Mouse (Mus musculus) heart, adult 2 months (tissue): ENCODE measurements around the gene Tmem94. TPM values are rescaled to one million over a fixed set of nuclear protein-coding genes. Genes with fewer than 3 reads are reported as not detected.
"Not testable (repeated sequence)": the region's sequence is repeated elsewhere in the genome, so short reads cannot be mapped to it uniquely, and the experiment has no call there.

Experiments used
- DNase-seq, 2 experiments: peaks; one replicate each; pipeline ENCODE4 v3.0.0; 2021
- H3K27ac ChIP-seq: fragments of 200-600 bp; 2 replicates; pipeline ENCODE4 v1.8.1; 2022
- H3K27me3 ChIP-seq: fragments of 200-500 bp; 2 replicates; pipeline ENCODE4 v1.6.1; 2012; ENCODE audit warnings: mild to moderate bottlenecking, low read length, inconsistent platforms, mixed read lengths; ENCODE audit not compliant: control insufficient read depth, insufficient read depth
- H3K36me3 ChIP-seq: fragments of 200-500 bp; 2 replicates; pipeline ENCODE4 v1.6.1; 2012; ENCODE audit warnings: low read length, inconsistent platforms; ENCODE audit not compliant: control insufficient read depth, insufficient read depth
- H3K4me1 ChIP-seq: fragments of 200-500 bp; 2 replicates; pipeline ENCODE4 v1.6.1; 2011; ENCODE audit warnings: low read length; ENCODE audit not compliant: control insufficient read depth, insufficient read depth
- H3K4me3 ChIP-seq: fragments of 200-600 bp; 2 replicates; pipeline ENCODE4 v1.8.1; 2022
- H3K79me2 ChIP-seq: fragments of 200-500 bp; replicated peaks from 2 replicates; pipeline ENCODE4 v1.6.1; 2012; ENCODE audit warnings: mild to moderate bottlenecking, inconsistent platforms, low read length, moderate library complexity, mixed read lengths; ENCODE audit not compliant: control insufficient read depth, insufficient read depth
- H3K9ac ChIP-seq: fragments of 200-500 bp; 2 replicates; pipeline ENCODE4 v1.6.1; 2012; ENCODE audit warnings: low read depth, mild to moderate bottlenecking, control low read depth, inconsistent platforms, low read length, mixed read lengths
- CTCF ChIP-seq: fragments of 200-600 bp; IDR thresholded peaks from 2 replicates; pipeline ENCODE4 v1.8.1; 2022; ENCODE audit warnings: antibody characterized with exemption, mild to moderate bottlenecking, moderate library complexity
- EP300 ChIP-seq: fragments of 200-500 bp; IDR thresholded peaks from 2 replicates; pipeline ENCODE4 v1.6.1; 2011; ENCODE audit warnings: low read depth, low read length, control low read depth; ENCODE audit not compliant: insufficient read depth
- POLR2A ChIP-seq: fragments of 200-500 bp; IDR thresholded peaks from 2 replicates; pipeline ENCODE4 v1.6.1; 2011; ENCODE audit warnings: mild to moderate bottlenecking, low read depth, low read length, control low read depth; ENCODE audit not compliant: insufficient read depth
- WGBS: fragments of 180-500 bp; shearing (Covaris S2); methylation state at CpG from one replicate; pipeline ENCODE4 v1.1.7; 2018; 5-methylcytosine and 5-hydroxymethylcytosine counted together
- intact Hi-C: fragments of 180-260 bp; cut with DNase I; formaldehyde crosslinking; loops from one replicate; pipeline ENCODE4 v1.15.1; 2025
- polyA plus RNA-seq: library from polyadenylated mRNA; depleted of rRNA; stranded (reverse); fragments of >200 nt; gene quantifications from 2 replicates; pipeline ENCODE4 v1.2.3, GENCODE M21; 2012
- total RNA-seq, 2 experiments: library from RNA; stranded (reverse); gene quantifications; 2 replicates each; pipeline ENCODE4 v1.2.3; 2021

Tmem94 gene
- total and polyA plus RNA-seq, 3 experiments: 99.5 to 125 (median 103) TPM

- no peak for DNase-seq
- Histone ChIP-seq H3K4me3 (no peak overlapping the region), H3K27ac (no peak overlapping the region), H3K36me3 (no peaks in the 10 kb centered on the region), H3K9ac (no peak overlapping the region), H3K79me2 (no peaks in the 10 kb centered on the region), H3K27me3 (no peaks in the 10 kb centered on the region), H3K4me1 (no peaks in the 10 kb centered on the region)
- intact Hi-C loops: no loop called here
- no peak for TF ChIP-seq POLR2A
- no peak for TF ChIP-seq CTCF
- no peak for TF ChIP-seq EP300
- WGBS: 54% methylated on average over 4 of the region's 4 CpGs
Observed at GRCm38 (mm10) chr11:115753485-115753884, 11.7 kb upstream of the Tmem94 start.

GRCm38 (mm10) chr11:115762176-115762575 lies 3.1 kb upstream of the Tmem94 start:
- H3K9ac ChIP-seq, H3K4me1 ChIP-seq, H3K27ac ChIP-seq, H3K79me2 ChIP-seq, H3K27me3 ChIP-seq, DNase-seq, H3K36me3 ChIP-seq, H3K4me3 ChIP-seq, intact Hi-C loops: not testable (repeated sequence)
- WGBS: 89% methylated on average over 7 of the region's 7 CpGs

GRCm38 (mm10) chr11:115764698-115765097 lies 535 bp upstream of the Tmem94 start:
- Histone ChIP-seq H3K36me3 (peaks cover 2% of the 10 kb centered on the region; the same call in 1 of the 2 replicates), H3K27ac (peak overlapping the region; percentile 73), H3K27me3 (no peaks in the 10 kb centered on the region), H3K4me1 (peaks cover 4% of the 10 kb centered on the region; the same call in 1 of the 2 replicates), H3K9ac (no peak overlapping the region), H3K79me2 (no peaks in the 10 kb centered on the region), H3K4me3 (peak overlapping the region; percentile 99)
- 24% methylated on average over 2 of the region's 2 CpGs for WGBS
- intact Hi-C loops: loop anchor here (5.0 kb wide), 1 partner anchor 42 kb away; no protein-coding TSS in a partner anchor
- no peak for TF ChIP-seq CTCF
- TF ChIP-seq POLR2A: no peak
- TF ChIP-seq EP300: no peak
- no peak for DNase-seq

GRCm38 (mm10) chr11:115765607-115766141 lies 441 bp downstream of the Tmem94 start:
- no peak for DNase-seq
- Histone ChIP-seq H3K4me1 (peaks cover 11% of the 10 kb centered on the region), H3K79me2 (0 out of 2 replicates have a peak, but pooled peaks cover 3% of the 10 kb centered on the region), H3K9ac (peak overlapping the region; percentile 96), H3K27me3 (no peaks in the 10 kb centered on the region), H3K4me3 (peak overlapping the region; percentile 99), H3K27ac (peak overlapping the region; percentile 97), H3K36me3 (peaks cover 8% of the 10 kb centered on the region; the same call in 1 of the 2 replicates)
- intact Hi-C loops: loop anchor here (5.0 kb wide), 1 partner anchor 43 kb away; no protein-coding TSS in a partner anchor
- WGBS: under 1% methylated on average over 34 of the region's 34 CpGs
- TF ChIP-seq POLR2A (peak; percentile 46; the same call in 1 of the 2 replicates), CTCF (peak; percentile 60), EP300 (no peak)

GRCm38 (mm10) chr11:115766356-115766943 lies 1.2 kb downstream of the Tmem94 start:
- Histone ChIP-seq H3K4me1 (peaks cover 11% of the 10 kb centered on the region), H3K36me3 (peaks cover 11% of the 10 kb centered on the region; the same call in 1 of the 2 replicates), H3K4me3 (peak overlapping the region; percentile 99), H3K27me3 (no peaks in the 10 kb centered on the region), H3K79me2 (0 out of 2 replicates have a peak, but pooled peaks cover 3% of the 10 kb centered on the region), H3K9ac (peak overlapping the region; percentile 96), H3K27ac (peak overlapping the region; percentile 97)
- TF ChIP-seq POLR2A: 0 out of 2 replicates have a peak, but pooled peaks have one; percentile 21
- peak; percentile 39 for TF ChIP-seq CTCF
- 0 out of 2 replicates have a peak, but pooled peaks have one; percentile 16 for TF ChIP-seq EP300
- DNase-seq: peak; percentile 59 to 62
- intact Hi-C loops: loop anchor here (5.0 kb wide), 1 partner anchor 44 kb away; no protein-coding TSS in a partner anchor
- WGBS: 27% methylated on average over 13 of the region's 13 CpGs

GRCm38 (mm10) chr11:115766981-115767380 lies 1.7 kb downstream of the Tmem94 start:
- DNase-seq: no peak
- H3K4me1 ChIP-seq: peaks cover 11% of the 10 kb centered on the region
- intact Hi-C loops: loop anchor here (5.0 kb wide), 1 partner anchor 45 kb away; no protein-coding TSS in a partner anchor
- WGBS: 47% methylated on average over 8 of the region's 8 CpGs
- peak overlapping the region; percentile 96 for H3K9ac ChIP-seq
- TF ChIP-seq CTCF: no peak
- TF ChIP-seq POLR2A: no peak
- TF ChIP-seq EP300: no peak
- peak overlapping the region; percentile 99 for H3K4me3 ChIP-seq
- H3K27me3 ChIP-seq: no peaks in the 10 kb centered on the region
- peak overlapping the region; percentile 97 for H3K27ac ChIP-seq
- 0 out of 2 replicates have a peak, but pooled peaks cover 3% of the 10 kb centered on the region for H3K79me2 ChIP-seq
- peaks cover 11% of the 10 kb centered on the region; the same call in 1 of the 2 replicates for H3K36me3 ChIP-seq
